Mouse (Mus musculus) layer of hippocampus, adult 8-10 months (tissue): Measurements from ENCODE around the gene Rab20. TPM values are rescaled to one million over a fixed set of nuclear protein-coding genes. Genes with fewer than 3 reads are reported as not detected.
"Not testable (repeated sequence)": the region's sequence is repeated elsewhere in the genome, so short reads cannot be mapped to it uniquely, and the experiment has no call there.

ENCODE experiments used
- DNase-seq, 2 experiments: peaks; one replicate each; pipeline ENCODE4 v3.0.0; 2022; ENCODE audit warnings: low spot score in 2 of 2
- total RNA-seq, 4 experiments: library from RNA; stranded (reverse); gene quantifications; 2 replicates each; pipeline ENCODE4 v1.2.4; 2022

The Rab20 gene
- total RNA-seq: 1 to 10 TPM in 1 of 4 experiments, under 1 TPM in 2, not detected in 1; 0.31 to 2.8 (median 0.90) TPM

GRCm38 (mm10) chr8:11477811-11478761 lies at the start of gene Rab20:
Gene Rab20 (minus strand): TSS chr8:11478710.
- no peak for DNase-seq

DNA sequence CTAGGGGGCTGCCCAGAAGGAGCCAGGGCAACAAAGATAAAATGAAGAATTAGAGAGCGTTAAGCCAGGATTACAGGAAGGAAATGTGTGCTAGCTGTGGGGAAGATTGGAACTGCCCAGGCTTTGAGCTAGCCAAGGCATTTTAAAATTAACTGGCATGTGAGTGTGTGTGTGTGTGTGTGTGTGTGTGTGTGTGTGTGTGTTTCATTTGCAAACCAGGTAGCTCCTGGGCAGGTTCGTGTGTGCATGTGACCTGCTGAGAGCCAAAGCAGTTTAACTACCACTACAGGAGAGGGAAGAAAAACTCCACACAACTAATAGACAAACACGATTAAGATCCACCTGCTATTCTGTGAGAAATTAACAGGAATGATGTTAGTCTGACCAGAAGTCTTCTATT lies 44.8 kb upstream of the Rab20 start:
- DNase-seq: no peak

- no peak for DNase-seq
These were observed 40.2 kb upstream of the Rab20 start for GRCm38 (mm10) chr8:11518676-11519075.

- no peak for DNase-seq
These were observed 39.5 kb upstream of the Rab20 start for GRCm38 (mm10) chr8:11518056-11518396.

- DNase-seq: peak in 1 of 2 experiments; percentile 33
These were observed 39.0 kb upstream of the Rab20 start for GRCm38 (mm10) chr8:11517366-11518055.

GRCm38 (mm10) chr8:11516292-11516691 lies 37.8 kb upstream of the Rab20 start:
- no peak for DNase-seq

DNA sequence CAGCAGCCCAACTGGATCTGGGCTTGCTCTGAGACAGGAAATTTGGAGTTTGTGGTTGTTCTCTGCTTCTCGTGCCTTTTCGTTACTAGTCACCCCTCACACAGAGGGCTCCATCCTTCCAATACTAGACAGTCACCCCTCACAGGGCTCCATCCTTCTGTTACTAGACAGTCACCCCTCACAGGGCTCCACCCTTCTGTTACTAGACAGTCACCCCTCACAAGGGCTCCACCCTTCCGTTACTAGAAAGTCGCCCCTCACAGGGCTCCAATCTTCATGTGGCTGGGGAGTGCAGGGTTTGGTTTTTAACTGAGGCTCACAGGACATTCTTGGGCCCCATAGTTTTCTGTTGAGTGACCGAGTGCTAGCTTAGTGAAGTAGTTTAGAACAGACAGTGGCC lies 34.7 kb upstream of the Rab20 start:
- no peak for DNase-seq

- no peak for DNase-seq
These were observed 34.2 kb upstream of the Rab20 start for GRCm38 (mm10) chr8:11512711-11513110.

- DNase-seq: no peak
These were observed 32.5 kb upstream of the Rab20 start for GRCm38 (mm10) chr8:11510971-11511370.

GRCm38 (mm10) chr8:11508880-11509279 lies 30.4 kb upstream of the Rab20 start:
- DNase-seq: no peak

DNA sequence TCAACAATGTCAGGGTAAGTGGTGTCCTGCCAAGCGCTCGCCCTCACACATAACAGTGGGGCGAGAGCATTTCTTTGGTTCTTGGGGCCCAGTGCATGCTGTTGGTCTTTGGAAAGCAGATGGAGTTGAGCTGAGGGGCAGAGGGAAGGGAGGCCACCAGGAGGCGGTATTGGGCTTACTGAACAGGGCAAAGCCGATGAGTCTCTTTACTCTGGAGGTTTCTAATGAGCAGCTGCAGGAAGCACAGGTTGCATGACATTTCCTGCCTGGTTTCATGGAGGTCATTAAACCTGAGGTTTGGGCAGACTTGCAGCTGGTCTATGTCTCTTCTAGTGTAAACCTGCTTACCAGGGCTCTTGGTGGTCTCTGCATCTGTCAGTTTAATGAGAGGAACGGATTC lies 28.3 kb upstream of the Rab20 start:
- DNase-seq: no peak

DNA sequence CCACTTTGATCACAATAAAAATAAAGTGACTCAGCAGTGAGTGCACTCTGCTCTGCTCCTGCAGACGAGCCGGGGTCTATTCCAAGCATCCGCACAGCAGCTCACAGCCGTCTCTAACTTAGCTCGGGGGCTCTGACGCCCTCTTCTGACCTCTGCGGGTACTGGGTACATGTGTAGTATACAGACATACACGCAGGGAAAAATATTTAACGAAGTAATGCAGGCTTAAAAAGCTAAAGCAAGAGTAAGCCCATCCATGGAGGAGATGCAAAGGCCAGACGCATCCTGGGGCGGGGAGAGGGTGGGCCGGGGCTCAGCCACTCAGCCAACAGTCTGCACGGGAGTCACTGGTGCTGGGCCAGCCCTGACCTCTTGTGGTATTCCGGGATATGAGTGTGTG lies 27.6 kb upstream of the Rab20 start:
- no peak for DNase-seq

- no peak for DNase-seq
These were observed 25.1 kb upstream of the Rab20 start for GRCm38 (mm10) chr8:11503476-11504232.

DNA sequence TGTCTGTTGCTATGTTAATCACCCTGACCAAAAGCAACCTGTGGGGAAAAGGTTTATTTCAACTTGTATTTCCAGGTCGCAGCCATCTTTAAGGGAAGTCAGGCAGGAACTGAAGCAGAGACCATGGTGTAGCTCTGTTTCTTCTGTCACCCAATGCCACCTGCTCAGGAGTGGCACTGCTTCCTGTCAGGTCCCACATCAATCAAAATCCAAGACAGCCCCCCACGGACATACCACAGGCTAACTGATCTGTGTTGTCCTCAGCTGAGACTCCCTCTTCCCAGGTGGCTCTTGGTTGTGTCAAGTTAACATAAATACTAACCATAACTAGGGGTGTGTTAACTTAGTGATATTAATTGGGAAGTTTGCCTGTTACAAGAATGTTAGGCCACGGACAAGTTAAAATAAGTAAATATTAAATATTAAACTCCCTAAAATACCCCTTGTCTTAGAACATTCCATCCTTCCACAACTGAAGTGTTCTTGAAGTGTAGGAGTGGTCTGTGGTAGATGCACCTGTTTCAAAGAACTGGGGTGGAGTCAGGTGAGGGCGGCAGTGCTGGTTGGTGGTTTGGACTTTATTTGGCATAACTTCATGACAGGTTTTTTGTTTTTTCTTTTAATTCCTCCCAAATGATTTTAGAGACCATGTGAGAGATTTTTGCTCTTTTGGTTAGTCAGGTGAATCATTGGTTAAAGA lies 20.4 kb upstream of the Rab20 start:
- DNase-seq: no peak

DNA sequence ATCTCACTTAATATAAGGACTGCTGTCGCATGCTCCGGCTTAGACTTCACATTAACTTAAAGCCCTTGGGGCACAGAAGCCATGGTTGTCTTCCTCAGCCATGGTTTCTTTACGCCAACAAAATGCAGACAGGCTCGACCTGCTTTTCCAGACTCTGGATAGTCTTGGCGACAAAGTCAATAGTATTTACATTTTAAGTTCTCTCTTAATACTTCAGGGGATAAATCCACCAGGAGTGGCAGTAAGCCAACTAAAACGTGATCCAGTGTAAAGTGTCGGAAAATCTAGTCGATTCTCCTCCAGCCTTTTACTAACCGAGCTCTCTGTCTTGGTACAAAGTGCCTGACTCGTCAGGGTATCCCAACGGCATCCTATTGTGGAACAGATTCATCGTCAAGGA lies 19.8 kb upstream of the Rab20 start:
- DNase-seq: no peak

- peak; percentile 80 to 90 for DNase-seq
These were observed 18.8 kb upstream of the Rab20 start, which contains the start of gene Naxd for GRCm38 (mm10) chr8:11497017-11497990. Gene Naxd (plus strand): TSS chr8:11497506.

- DNase-seq: not testable (repeated sequence)
These were observed 13.8 kb upstream of the Rab20 start for GRCm38 (mm10) chr8:11492340-11492739.

- no peak for DNase-seq
These were observed 8.7 kb upstream of the Rab20 start for GRCm38 (mm10) chr8:11487229-11487628.

- peak in 1 of 2 experiments; percentile 71 for DNase-seq
These were observed 7.6 kb upstream of the Rab20 start for GRCm38 (mm10) chr8:11486142-11486541.

DNA sequence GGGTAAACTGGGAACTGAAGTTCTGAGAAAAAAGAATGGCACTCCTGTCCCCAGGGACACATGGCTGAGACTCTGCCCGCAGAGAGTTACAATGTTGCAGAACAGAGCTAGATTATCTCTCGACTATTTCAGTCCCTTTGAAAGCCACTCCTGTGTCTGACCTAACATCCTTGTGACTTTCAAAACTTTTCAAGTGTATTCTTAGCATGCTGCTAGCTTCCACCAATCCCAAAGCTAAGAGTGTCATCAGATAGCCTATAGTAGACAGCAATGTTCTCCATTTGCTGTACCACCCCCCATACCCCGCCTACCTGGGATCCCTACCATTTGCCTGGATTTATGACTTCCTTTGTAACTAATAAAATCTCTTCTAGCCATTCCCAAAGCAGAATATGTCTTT lies 4.0 kb upstream of the Rab20 start:
- DNase-seq: no peak
